Mouse (Mus musculus) forebrain, embryonic 14.5 days (tissue): ENCODE measurements around the gene Ube2o. TPM values are rescaled to one million over a fixed set of nuclear protein-coding genes. Genes with fewer than 3 reads are reported as not detected.

Experiments
- ATAC-seq: fragments of 200-750 bp; cut with Nextera tagmentation; 2 replicates; pipeline ENCODE4 v1.8.0; 2017; ENCODE audit warnings: mild to moderate bottlenecking, moderate library complexity
- DNase-seq: peaks from one replicate; pipeline ENCODE4 v3.0.0-alpha.2; 2015; ENCODE audit warnings: low spot score
- H3K27ac ChIP-seq: fragments of 300-500 bp; sonication (generic); 2 replicates; pipeline ENCODE4 v1.5.1; 2014; ENCODE audit warnings: low read depth, mild to moderate bottlenecking, control low read depth, low read length, moderate library complexity
- H3K27me3 ChIP-seq: fragments of 300-500 bp; sonication (generic); replicated peaks from 2 replicates; pipeline ENCODE4 v1.6.1; 2014; ENCODE audit warnings: low read length, control low read depth, mixed read lengths; ENCODE audit not compliant: control insufficient read depth, insufficient read depth
- H3K36me3 ChIP-seq: fragments of 300-500 bp; sonication (generic); 2 replicates; pipeline ENCODE4 v1.6.1; 2014; ENCODE audit warnings: low read length, control low read depth; ENCODE audit not compliant: control insufficient read depth, insufficient read depth
- H3K4me1 ChIP-seq: fragments of 300-500 bp; sonication (generic); 2 replicates; pipeline ENCODE4 v1.6.1; 2014; ENCODE audit warnings: antibody characterized with exemption, low read length, control low read depth; ENCODE audit not compliant: control insufficient read depth, insufficient read depth
- H3K4me2 ChIP-seq: fragments of 300-500 bp; sonication (generic); 2 replicates; pipeline ENCODE4 v1.6.1; 2014; ENCODE audit warnings: mild to moderate bottlenecking, control low read depth, low read length
- H3K4me3 ChIP-seq: fragments of 300-500 bp; sonication (generic); 2 replicates; pipeline ENCODE4 v1.5.1; 2014; ENCODE audit warnings: low read depth, low read length, control low read depth
- H3K9ac ChIP-seq: fragments of 300-500 bp; sonication (generic); 2 replicates; pipeline ENCODE4 v1.6.1; 2014; ENCODE audit warnings: mild to moderate bottlenecking, low read length, control low read depth, moderate library complexity
- H3K9me3 ChIP-seq: fragments of 300-500 bp; sonication (generic); replicated peaks from 2 replicates; pipeline ENCODE4 v1.6.1; 2016; ENCODE audit warnings: low read length, control low read depth, mixed read lengths; ENCODE audit not compliant: control insufficient read depth
- WGBS: fragments of 180-500 bp; shearing (Covaris S2); extraction: QIAGEN DNeasy Blood & Tissue Kit; methylation state at CpG from one replicate; pipeline ENCODE4 v1.1.7; 2014; 5-methylcytosine and 5-hydroxymethylcytosine counted together
- polyA plus RNA-seq: library from polyadenylated mRNA; unstranded; fragments of >200 nt; fragmentation: Nextera tagmentation; extraction: Ambion mirVana; gene quantifications from 2 replicates; pipeline ENCODE4 v1.2.1, GENCODE M21; 2014

Gene Ube2o
- polyA plus RNA-seq, 1 experiment from 2014 or later = 16.7 TPM

- Histone ChIP-seq H3K4me3 (no peak overlapping the region), H3K4me1 (peaks cover 15% of the 10 kb centered on the region), H3K27me3 (no peaks in the 10 kb centered on the region), H3K4me2 (peak overlapping the region; percentile 77; the same call in 1 of the 2 replicates), H3K27ac (no peak overlapping the region), H3K36me3 (no peaks in the 10 kb centered on the region), H3K9me3 (no peaks in the 10 kb centered on the region), H3K9ac (no peak overlapping the region)
- 88% methylated on average over 3 of the region's 3 CpGs for WGBS
- ATAC-seq (no peak), DNase-seq (peak; percentile 8)
Measured at GRCm38 (mm10) chr11:116579280-116579679, 2.0 kb downstream of the Ube2o start.

- H3K4me1 ChIP-seq = peaks cover 19% of the 10 kb centered on the region
- H3K27me3 ChIP-seq = no peaks in the 10 kb centered on the region
- no peak overlapping the region for H3K9ac ChIP-seq
- H3K36me3 ChIP-seq = 0 out of 2 replicates have a peak, but pooled peaks cover 3% of the 10 kb centered on the region
- H3K4me2 ChIP-seq = no peak overlapping the region
- H3K9me3 ChIP-seq = no peaks in the 10 kb centered on the region
- ATAC-seq (no peak), DNase-seq (no peak)
- no peak overlapping the region for H3K4me3 ChIP-seq
- 84% methylated on average over 2 of the region's 2 CpGs for WGBS
- no peak overlapping the region for H3K27ac ChIP-seq
Measured at GRCm38 (mm10) chr11:116575396-116575795, 5.9 kb downstream of the Ube2o start.

GRCm38 (mm10) chr11:116574982-116575381 is 6.3 kb downstream of the Ube2o start:
- 75% methylated on average over 6 of the region's 6 CpGs for WGBS
- Histone ChIP-seq H3K4me3 (no peak overlapping the region), H3K4me2 (no peak overlapping the region), H3K9ac (no peak overlapping the region), H3K27me3 (no peaks in the 10 kb centered on the region), H3K9me3 (no peaks in the 10 kb centered on the region), H3K36me3 (0 out of 2 replicates have a peak, but pooled peaks cover 3% of the 10 kb centered on the region), H3K4me1 (peaks cover 19% of the 10 kb centered on the region), H3K27ac (no peak overlapping the region)
- DNase-seq = no peak
- no peak for ATAC-seq

GRCm38 (mm10) chr11:116574486-116574885 is 6.8 kb downstream of the Ube2o start:
- Histone ChIP-seq H3K9ac (no peak overlapping the region), H3K9me3 (no peaks in the 10 kb centered on the region), H3K27me3 (no peaks in the 10 kb centered on the region), H3K4me1 (peaks cover 15% of the 10 kb centered on the region), H3K4me3 (no peak overlapping the region), H3K36me3 (0 out of 2 replicates have a peak, but pooled peaks cover 3% of the 10 kb centered on the region), H3K4me2 (no peak overlapping the region), H3K27ac (no peak overlapping the region)
- WGBS = 68% methylated on average over 6 of the region's 6 CpGs
- DNase-seq (no peak), ATAC-seq (no peak)

- no peaks in the 10 kb centered on the region for H3K9me3 ChIP-seq
- no peak overlapping the region for H3K4me2 ChIP-seq
- H3K4me1 ChIP-seq = peaks cover 9% of the 10 kb centered on the region
- no peaks in the 10 kb centered on the region for H3K27me3 ChIP-seq
- H3K4me3 ChIP-seq = no peak overlapping the region
- no peak overlapping the region; the same call in 1 of the 2 replicates for H3K27ac ChIP-seq
- H3K36me3 ChIP-seq = 0 out of 2 replicates have a peak, but pooled peaks cover 3% of the 10 kb centered on the region
- 70% methylated on average over 12 of the region's 12 CpGs for WGBS
- H3K9ac ChIP-seq = no peak overlapping the region
- DNase-seq = no peak
- ATAC-seq = no peak
Measured at GRCm38 (mm10) chr11:116572756-116573543, 8.3 kb downstream of the Ube2o start.

- H3K27me3 ChIP-seq = no peaks in the 10 kb centered on the region
- H3K4me1 ChIP-seq = peaks cover 9% of the 10 kb centered on the region
- no peak for ATAC-seq
Measured at GRCm38 (mm10) chr11:116571767-116572679, 9.2 kb downstream of the Ube2o start.

GRCm38 (mm10) chr11:116570821-116571220 is 10.4 kb downstream of the Ube2o start:
- H3K4me3 ChIP-seq = no peak overlapping the region
- no peaks in the 10 kb centered on the region for H3K27me3 ChIP-seq
- no peak for ATAC-seq
- H3K27ac ChIP-seq = 0 out of 2 replicates have a peak overlapping the region, but pooled peaks have one; percentile 0
- H3K4me1 ChIP-seq = peaks cover 9% of the 10 kb centered on the region
- 86% methylated on average over 7 of the region's 7 CpGs for WGBS
- no peak for DNase-seq
- no peak overlapping the region for H3K9ac ChIP-seq
- H3K4me2 ChIP-seq = no peak overlapping the region
- H3K9me3 ChIP-seq = no peaks in the 10 kb centered on the region
- 0 out of 2 replicates have a peak, but pooled peaks cover 3% of the 10 kb centered on the region for H3K36me3 ChIP-seq

More at GRCm38 (mm10) chr11:116571767-116572679, 9.2 kb downstream of the Ube2o start:
- WGBS = 86% methylated on average over 19 of the region's 19 CpGs
- no peak overlapping the region for H3K4me2 ChIP-seq
- 0 out of 2 replicates have a peak, but pooled peaks cover 3% of the 10 kb centered on the region for H3K36me3 ChIP-seq
- H3K4me3 ChIP-seq = no peak overlapping the region
- DNase-seq = no peak
- H3K27ac ChIP-seq = no peak overlapping the region; the same call in 1 of the 2 replicates
- H3K9ac ChIP-seq = no peak overlapping the region
- H3K9me3 ChIP-seq = no peaks in the 10 kb centered on the region

GRCm38 (mm10) chr11:116567531-116567930 is 13.7 kb downstream of the Ube2o start:
- Histone ChIP-seq H3K4me2 (no peak overlapping the region), H3K27ac (no peak overlapping the region), H3K9ac (no peak overlapping the region), H3K27me3 (no peaks in the 10 kb centered on the region), H3K9me3 (no peaks in the 10 kb centered on the region), H3K36me3 (0 out of 2 replicates have a peak, but pooled peaks cover 3% of the 10 kb centered on the region), H3K4me3 (no peak overlapping the region), H3K4me1 (no peaks in the 10 kb centered on the region)
- ATAC-seq (no peak), DNase-seq (no peak)
- 88% methylated on average over 8 of the region's 8 CpGs for WGBS
